Mouse (Mus musculus) 3T3-L1 (cell line): Measurements from ENCODE around the gene Lef1.
A peak's percentile ranks its signal among the peaks of the same experiment; 100 is the strongest.

Experiments
- DNase-seq: peaks from one replicate; pipeline ENCODE4 v3.0.0-alpha.2; 2015; ENCODE audit warnings: low read depth, low spot score

The Lef1 gene

DNA sequence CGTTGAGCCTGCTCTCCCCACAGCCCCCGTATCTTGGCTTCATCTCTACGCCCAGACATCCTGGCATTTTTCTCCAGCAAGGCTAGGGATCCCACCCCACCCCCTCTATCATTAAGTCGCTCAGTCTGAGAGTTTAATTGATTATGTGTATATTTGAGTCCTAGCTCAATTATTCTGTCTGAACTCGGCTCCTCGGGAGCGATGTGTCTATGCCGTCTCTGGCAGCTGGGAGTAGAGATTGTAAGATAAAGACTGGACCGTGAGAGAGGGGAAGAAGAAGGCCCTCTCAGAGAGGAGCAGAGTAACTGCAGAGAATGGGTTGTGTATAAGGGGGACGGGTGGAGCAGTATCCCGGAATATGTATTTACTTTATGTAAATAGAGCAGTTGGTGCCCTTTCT, 80.0 kb downstream of the Lef1 start:
- DNase-seq = no peak

DNA sequence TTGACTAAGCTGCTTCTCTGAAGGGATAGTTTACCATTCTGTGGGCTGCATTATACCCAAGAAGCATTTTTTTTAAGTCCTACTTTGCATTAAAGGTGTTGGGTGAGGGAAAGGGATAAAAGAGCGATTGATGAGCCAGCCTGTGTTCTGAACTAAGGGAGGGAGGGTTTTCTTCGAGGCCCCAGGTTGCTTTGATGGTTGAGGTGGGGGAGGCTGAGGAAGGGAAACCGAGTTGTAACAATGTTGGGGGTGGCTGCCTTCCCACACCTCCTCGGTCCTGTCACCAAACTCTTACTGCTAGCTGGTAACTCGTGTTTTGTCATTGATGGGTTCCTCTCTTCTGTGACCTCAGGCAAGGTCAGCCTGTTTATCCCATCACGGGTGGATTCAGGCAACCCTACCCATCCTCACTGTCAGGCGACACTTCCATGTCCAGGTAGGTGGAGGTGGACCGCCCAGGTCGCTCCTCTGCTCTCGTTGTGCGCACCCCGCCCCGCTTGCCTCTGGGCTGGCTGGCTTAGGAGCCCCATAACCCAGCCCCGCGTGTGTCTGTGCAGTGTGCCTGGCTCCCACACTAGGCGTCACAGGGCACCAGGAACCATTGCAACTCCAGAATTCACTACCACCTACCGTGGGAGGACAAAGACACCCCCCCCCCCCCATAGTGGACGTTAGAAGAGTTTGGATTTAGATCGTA, 80.5 kb downstream of the Lef1 start:
- DNase-seq = no peak

DNA sequence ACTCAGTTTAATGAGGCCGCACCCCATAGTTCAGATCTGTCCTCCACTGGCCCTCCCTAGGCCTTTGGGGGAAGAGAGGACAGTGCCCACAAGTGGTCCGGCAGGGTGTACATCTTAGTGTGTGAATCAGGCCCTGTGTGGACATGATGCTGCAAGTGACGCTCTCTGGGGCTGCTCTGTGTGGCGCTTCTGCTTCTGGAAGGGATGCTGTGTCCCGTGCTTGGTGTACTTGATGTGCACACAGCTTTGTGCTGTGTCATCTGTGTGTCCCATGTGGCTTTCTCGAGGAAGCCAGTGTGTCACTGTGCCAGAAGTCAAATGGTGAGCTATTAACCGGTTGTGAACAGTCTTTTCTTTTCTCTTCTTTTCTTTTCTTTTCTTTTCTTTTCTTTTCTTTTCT, 81.2 kb downstream of the Lef1 start:
- no peak for DNase-seq

DNA sequence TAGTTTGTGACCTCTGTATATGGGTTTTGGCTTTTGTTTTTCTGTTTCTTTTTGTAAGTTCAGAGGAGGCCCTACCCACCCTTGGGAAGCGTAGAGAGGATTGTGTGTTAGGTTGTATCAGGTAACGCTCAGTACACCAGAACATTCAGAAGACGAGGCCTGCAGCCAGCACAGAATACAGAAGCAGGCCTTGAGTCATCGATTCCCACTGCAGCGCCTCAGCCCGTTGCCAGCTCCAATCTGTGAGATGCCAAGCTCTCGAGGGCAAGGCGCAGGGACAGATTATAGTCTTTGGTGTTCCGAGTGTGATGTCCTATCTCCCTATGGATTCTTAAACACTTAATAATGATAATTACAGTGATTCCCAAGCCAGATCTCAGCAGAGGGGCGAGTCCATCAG, 85.8 kb downstream of the Lef1 start:
- no peak for DNase-seq

DNA sequence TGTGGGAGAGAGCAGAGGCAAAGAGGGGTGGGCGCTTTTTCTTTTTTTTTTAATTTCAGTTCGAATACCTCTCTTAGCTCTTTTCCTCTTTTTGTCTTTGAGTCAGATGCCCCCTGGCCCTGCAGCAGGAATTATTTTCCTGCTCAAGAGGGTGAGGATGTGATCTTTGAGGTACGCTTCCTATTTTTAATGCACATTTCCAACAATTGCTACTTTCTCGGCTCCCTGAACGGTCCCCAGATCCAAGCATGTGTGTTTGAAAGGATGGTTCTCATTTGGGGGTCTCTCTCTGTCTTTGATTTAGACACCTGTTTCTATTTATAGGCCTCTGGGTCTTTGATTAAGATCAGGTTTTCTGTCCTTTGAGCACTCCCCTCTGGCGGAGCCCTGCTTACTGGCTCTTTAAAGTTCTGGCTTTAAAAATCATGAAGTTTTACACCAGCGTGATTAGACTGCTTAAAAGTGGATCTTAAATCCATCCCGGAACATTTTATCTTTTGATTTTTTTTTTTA, 86.3 kb downstream of the Lef1 start:
- no peak for DNase-seq

DNA sequence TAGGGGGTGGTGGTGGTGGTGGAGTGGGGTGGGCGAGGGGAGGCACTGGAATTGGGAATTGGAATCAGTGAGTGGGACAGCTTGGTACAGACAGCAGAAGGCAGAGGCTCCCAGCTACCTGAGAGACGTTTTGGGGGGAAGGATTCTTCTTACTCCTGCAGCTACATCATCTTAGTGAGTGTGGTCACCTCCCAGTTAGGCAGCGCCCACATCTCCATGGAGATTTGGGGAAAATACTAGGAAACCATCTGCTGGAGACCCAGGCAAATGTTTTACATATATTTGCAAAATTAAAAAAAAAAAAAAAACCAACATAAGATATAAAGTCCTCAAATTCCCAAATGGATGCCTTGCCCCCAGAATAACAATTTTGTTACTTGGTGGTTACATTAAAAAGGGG, 88.7 kb downstream of the Lef1 start:
- DNase-seq = no peak

DNA sequence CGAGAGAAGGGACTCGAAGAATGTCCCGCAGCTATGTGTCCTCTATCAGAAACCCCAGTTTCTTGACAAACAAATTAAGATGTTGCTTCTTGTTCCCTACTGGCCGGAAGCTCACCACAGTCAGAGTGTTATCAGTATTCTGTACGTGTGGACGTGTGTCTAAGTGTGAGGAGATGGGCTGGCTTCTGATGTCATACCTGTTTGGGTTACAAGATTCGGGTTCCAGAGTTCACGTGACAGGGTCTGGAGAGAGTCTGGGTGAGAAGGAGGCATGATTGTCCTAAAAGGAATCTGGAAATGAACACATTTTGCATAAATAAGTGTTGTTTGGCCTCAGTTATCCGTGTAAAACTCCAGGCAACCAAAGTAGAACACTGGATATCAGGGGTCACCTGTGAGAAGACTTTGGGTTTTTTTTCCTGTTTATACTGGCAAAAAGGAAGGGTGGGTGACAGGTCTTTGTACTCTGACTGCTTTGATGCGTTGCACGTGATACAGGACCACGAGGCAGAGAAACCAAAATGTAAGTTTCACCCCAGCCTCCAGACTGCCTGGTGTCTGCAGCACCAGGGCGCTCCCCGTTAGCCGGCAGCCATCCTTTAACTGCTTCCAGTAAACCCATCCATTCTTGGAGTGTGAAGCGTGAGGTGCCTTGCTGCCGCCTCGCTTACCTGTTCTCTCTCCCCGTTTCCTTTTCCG, 89.5 kb downstream of the Lef1 start:
- DNase-seq = no peak

DNA sequence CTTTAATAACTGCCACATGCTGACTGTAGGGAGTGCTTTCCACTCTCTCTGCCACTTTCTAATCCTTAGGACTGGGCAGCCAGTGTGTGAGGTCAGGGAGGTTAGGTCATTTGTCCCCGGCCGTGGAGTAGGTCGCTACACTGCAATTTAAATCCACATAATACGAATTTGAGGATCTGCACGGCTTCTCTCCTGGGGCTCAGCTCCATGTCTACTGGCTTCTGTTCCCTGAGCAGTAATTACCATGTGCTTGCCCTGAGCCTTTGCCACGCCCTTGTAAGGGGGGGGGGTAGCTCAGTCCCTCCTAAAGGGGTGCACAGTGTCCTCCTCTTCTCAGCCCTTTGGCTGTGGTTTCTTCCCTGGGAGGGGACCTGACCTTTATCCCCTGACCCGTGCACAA, 92.0 kb downstream of the Lef1 start:
- DNase-seq = no peak

DNA sequence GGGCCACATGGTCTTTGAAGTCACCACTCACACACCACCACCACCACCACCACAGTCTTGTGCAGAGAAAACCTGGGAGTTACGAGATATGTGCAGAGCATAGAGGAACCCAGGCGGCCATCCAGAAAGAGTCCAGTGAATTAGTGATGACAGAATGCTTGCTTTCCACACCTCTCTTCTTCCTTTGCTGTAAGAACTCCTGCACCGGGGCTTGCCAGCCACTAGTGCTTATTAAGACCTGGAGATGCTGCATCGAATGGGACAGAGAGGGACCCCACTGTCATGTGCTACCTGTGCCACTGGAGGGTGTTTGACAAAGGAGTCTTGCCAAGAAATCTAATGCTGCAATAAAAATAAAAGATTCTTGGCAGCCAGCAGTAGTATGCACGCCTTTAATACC, 97.6 kb downstream of the Lef1 start:
- DNase-seq = no peak

DNA sequence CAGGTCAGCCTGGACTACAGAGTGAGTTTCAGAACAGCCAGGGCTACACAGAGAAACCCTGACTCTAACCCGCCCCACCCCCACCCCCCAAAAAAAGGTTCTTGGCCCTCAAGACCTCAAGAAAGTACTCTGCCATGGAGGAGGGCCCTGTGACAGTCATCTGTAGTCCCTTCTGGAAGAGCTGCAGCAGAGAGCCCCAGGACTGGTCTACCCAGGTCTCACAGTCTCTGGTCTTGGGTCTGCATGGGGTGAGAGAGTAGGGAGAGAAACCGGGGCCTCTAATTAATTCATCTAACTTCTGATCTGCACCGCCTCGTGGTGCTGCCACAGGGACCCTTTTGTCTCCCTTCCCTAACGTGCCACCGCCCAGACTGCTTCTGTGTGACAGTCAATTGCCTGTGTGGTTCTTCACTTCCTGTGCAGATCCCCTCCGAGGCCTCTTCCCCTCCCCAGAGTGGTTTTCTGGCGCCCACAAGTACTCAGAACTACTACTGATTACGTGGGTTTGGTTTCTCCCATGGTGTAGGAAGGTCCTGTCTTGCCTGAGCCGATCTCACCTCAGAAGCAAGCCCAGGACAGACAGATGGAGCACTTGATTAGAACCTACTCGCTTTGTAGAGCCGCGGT, 98.1 kb downstream of the Lef1 start:
- no peak for DNase-seq

DNA sequence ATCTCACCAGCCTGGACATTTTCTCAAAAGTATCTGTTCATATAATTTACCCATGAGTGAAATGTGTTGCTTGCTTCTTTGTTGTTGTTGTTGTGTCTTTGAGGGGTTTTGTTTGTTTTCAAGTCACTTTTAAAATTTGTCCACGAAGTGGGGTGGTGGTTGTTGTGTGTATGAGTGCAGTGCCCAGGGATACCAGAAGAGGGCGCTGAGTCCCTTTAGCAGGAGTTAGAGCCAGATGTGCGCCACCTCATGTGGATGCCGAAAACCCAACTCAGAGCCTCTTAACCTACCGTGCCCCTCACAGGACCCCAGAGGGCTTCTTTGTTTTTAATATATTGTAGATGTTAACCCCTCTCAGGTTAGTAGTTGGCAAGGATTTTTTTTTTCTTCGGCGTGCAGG, 101.9 kb downstream of the Lef1 start:
- peak; percentile 20 for DNase-seq

DNA sequence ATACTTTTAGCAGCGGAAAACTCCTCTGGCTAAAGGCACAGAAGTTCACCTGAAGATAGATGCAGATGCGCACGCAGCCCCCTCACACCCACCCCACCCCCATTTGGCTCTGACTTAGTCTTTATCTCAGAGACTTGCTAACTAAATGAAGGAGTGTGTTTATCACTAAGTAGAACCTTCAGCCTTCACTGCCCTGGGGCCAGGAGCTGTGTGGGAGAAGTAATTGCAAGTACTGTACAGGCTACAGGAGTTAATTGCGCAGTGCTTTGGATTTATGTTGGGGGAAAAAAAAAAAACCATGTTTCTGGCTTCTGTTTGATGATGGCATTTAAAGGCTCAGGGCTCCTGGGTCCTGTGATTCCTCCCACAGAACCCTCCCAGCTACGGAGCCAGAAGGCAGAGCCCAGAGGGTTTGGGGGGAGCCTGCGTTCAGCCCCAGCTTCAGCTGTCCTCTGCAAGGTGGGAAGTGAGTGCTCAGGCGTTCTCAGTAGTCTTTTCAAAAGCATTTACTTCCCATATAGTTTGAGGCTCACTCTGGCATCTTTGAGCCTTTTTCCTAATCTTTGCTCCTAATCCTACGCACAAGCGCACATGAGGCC, 103.9 kb downstream of the Lef1 start:
- DNase-seq = no peak

DNA sequence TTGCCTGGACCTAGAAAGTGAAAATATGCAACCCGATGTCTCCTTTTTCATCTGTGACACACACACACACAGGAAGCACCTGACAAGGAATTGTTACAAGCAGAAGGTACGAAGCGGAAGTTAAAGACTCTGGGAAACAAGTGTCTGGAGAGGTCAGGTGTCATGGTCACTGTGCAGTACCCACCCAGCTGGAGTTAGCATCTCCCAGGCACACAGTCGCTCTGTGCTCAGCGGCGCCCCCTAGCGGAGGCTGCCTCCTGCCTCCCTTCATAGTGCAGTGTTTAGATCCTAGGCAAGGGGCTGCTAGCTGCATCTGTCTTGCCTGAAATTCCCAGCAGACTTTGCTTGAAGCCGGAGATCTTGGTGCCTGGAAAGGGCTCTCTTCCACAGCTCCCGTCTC, 104.6 kb downstream of the Lef1 start:
- DNase-seq = peak; percentile 18

DNA sequence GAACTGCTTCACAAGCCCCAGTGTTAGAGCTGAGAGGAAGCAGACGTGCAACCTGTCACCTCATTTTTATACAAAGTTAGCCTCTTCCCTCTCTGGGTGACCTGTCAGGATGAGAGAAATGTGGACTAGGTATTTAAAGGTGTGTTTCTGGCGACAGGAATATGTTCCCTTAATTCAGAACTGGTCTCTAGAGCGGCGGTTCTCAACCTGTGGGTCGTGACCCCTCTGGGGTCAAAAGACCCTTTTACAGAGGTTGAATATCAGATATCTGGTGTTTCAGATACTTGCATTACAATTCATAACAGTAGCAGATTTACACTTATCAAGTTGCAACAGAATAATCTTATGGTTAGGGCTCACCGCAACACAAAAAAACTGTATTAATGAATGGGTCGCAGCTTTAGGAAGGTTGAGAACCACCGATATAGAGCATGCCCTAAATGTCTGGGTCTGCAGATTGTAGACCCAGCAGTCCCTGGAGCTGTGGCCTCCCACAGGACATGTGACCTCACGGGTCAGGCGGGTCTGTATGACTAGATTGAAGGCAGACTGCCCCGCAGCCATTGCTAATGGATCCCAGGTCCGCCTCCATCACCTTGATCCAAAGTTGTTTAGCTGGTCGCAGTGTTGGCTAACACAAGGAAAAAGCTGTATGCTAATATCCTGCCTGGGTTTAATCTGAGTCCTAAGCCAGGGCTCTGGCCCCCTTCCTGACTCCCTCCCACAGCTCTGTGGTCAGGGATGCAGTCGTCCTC, 108.5 kb downstream of the Lef1 start:
- no peak for DNase-seq

DNA sequence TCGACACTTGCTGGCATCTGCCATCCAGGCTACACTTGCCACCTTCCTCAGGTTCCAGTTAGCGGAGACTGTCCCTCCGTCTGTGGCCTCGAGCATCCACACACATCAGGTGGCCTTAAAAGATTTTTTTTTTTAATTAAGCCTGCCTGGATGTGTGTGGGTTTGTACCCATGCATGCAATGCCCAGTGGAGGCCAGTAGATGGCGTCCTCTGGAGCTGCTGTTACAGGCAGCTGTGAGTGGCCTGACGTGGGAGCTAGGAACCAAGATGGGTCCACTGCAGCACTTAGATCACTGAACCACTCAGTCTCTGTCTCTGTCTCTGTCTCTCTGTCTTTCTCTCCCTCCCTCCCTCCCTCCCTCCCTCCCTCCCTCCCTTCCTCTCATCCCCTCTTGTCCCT, 117.8 kb downstream of the Lef1 start:
- peak; percentile 34 for DNase-seq

DNA sequence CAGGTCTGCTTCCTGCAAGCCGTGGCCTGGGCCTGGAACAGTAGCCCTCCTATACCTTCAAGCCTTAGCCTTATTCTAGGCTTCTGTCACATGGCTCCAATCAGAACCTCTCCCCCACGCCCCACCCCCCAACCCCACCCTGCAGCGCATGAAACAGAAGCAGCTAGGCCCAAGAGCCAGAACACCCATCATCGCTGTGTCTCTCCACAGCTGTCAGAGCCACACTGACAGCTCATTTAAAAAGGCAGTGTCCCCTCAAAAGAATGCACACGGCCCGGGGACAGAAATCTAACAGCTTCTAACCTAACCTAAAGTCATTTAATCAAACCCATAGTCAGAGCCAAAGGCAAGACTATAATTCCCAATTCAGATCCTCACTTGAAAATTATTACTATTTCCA, 126.8 kb downstream of the Lef1 start:
- no peak for DNase-seq

DNA sequence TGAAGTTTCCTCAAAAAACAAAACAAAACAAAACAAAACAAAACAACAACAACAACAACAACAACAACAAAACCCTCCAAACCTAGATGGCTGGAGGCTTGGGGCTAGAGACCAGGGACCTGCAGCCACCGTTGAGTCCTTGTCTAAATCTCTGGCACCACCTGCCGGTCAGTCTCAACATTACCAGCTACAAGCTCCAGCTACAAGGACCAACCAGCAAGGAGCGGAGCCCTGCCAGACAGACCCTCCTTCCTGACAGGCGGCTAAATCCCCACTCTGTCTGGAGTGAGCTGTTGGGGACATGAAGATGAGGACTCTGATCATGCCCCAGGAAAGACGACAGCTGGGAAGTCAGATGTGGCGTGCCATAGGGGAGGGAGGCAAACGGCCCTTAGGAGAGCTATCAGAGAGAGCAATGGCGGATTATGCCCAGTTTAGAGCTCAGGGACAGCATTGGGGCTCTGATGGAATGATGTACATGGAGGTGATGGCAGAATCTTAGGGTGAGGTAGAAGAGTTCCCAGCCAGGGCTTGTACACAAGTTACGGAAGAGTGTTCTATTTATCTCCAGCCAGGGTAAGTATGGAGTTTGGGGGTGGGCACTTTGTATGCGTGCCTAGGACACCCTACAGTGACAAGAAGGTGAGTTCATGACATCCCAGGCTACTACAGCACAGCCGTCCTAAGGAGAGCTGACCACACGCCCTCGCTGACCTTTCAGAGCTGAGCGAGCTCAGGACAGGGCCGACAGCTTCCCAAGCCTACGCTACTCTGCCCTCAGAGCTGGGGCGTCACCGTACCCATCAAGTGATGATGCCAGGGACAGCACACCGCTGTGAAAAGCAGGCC, 127.7 kb downstream of the Lef1 start:
- DNase-seq = peak; percentile 88

DNA sequence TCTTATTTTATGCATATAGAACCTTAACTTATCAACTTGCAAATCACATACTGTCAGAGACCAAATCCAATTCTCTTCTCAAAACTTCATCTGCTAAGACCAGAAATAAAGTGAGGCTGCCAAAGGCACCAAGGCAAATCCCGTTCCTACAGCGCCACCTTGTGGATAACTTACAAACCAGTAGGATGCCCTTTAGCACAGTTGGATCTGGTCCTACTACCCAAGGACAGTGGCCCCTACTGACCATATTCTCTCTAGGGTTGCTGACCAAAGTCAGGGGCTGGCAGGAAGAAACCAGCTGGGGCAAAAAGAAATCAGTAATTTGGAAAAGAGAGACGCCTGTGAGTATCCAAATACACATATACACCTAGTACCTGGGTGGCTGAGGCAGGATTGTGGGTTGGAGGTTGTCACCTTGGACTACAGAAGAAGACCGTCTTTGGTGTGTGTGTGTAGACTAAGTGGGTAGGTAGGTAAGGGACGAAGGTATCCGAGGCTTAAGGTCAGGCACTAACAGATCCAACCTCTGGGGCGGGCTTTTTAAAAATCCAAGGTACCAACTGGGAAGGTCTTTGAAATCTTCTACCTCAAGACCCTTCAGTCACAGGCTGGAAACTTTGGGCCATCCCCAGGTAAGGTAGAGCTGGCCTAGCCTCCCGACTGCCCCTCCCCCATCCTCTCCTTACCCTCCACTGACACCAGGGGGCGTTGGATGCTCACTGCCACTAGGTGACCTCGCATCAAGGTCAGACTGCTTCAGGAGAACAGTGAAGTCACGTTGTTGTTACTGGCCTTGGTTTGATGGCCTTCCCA, 135.7 kb downstream of the Lef1 start:
- DNase-seq = peak; percentile 87

DNA sequence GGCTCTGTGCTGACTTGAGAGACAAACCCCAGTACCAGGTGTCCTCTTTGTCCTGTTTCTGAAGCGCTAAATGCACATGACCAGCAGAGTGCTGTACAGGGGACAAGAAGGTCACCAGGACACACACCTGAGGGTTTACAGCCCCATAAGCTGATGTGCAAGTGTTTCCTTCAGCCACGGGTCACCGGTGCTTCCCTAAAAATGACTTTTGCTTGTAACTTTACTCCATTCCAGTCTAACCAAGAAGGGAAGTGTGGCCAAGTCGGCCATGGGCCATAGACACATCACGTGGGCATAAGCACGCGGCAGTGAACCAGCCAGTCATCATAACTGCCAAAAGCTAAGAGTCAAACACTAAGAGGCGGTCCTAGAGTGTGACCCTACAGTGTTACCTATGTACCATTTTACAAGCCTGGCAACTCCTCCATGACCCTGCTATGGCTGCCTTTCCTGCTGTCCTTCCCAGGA, 136.3 kb downstream of the Lef1 start:
- DNase-seq = no peak

DNA sequence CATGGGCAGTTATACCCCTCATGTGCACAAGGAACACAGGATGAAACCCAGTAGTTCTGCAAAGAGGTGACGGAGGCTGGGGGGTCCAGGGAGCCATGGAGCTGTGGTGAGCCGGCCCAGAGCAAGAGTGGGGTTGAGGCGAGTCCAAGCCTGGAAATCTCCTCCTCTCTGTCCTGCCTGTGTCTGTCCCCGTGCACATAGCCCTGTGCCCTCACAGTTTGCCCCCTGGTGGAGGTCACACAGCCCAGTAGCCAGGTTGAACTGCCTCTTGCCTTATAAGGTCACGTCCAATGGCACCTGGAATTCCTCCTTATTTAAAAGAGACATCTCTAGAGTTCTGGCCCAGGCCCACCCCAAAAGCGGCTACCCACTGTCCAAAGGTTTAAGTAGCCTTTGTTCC, 137.2 kb downstream of the Lef1 start:
- DNase-seq = no peak
